Mouse (Mus musculus): Measurements from ENCODE around the gene Opn1sw. TPM values are rescaled to one million over a fixed set of nuclear protein-coding genes. Genes with fewer than 3 reads are reported as not detected.
"Not testable (repeated sequence)": the region's sequence is repeated elsewhere in the genome, so short reads cannot be mapped to it uniquely, and the experiment has no call there.

Gene Opn1sw
- total RNA-seq, 2 experiments from 2014 or later = not detected

GRCm38 (mm10) chr6:29347665-29348370 is 40.5 kb downstream of the Opn1sw start, which contains the start of gene Calu:
TSS of gene Calu (plus strand) at chr6:29348069.
- ATAC-seq (replicated peaks; ENCODE audit: poor library complexity, severe bottlenecking) = peak; percentile 95

DNA sequence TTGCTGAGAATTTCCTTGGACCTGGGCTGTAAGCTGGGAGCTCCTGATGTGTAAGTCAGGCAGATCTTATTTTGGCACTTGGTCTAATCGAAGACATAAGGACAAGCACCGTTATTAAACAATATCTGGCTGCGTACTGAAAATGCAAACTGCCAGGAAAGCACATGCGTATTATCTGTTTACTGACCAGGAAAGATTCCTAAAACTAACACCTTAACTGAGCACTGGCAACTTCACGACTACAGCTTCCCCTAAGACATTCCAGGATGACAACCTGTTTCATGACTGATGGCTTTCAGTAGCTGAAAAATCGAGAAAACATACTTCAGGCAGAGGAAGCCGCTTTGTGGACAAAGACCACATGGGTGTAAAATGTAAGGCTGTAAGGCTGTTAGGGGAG is 41.1 kb downstream of the Opn1sw start:
- ATAC-seq (replicated peaks; ENCODE audit: poor library complexity, severe bottlenecking) = no peak

DNA sequence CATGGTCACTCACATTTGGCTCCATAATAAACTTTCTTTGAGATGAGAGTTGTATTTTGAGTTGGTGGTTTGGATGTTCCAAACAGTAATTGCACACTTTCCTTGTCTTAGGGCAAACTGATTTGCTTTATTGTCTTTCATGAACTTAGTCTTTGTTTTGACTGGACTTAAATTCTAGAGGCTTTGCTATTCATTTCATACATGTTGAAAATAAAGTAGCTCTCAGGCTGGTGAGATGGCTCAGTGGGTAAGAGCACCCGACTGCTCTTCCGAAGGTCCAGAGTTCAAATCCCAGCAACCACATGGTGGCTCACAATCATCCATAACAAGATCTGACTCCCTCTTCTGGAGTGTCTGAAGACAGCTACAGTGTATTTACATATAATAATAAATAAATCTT is 41.8 kb downstream of the Opn1sw start:
- not testable (repeated sequence) for ATAC-seq (replicated peaks; ENCODE audit: poor library complexity, severe bottlenecking)

DNA sequence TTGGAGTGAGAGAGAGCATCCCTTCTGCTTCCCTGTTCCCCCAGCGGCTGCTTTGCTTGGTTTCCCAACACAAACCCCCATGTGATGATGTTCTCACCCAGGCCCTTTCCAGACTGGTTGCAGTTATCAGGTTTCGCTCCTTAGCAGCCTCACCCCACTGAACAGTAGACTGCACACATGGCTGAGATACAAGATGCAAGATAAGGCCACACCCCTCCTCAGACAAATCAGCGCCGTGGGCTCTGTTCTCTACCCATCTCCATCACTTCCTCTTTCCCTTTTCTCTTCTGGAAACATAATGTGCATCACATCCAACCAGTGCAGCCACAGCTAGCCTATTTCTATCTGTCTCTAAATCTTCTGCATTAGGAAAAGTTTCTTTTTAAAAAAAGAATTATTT is 58.8 kb downstream of the Opn1sw start:
- ATAC-seq (replicated peaks; ENCODE audit: poor library complexity, severe bottlenecking) = peak; percentile 69

- peak; percentile 71 for ATAC-seq (replicated peaks; ENCODE audit: poor library complexity, severe bottlenecking)
These were observed 61.3 kb downstream of the Opn1sw start for GRCm38 (mm10) chr6:29326961-29327360.

Other genes starting within 250 kb of the Opn1sw start
- 47.7 and 84.2 TPM in 2 replicates for gene Rbm28, start 223.5 kb downstream of the Opn1sw start, total RNA-seq (2014; fragmentation: Nextera tagmentation)
- gene Rbm28, start 223.5 kb downstream of the Opn1sw start, total RNA-seq (2017) = 58.5 and 59.9 TPM in 2 replicates
- not detected in 2 replicates for gene Prrt4, start 208.9 kb downstream of the Opn1sw start, total RNA-seq (2014; fragmentation: Nextera tagmentation)
- not detected in 2 replicates for gene Prrt4, start 208.9 kb downstream of the Opn1sw start, total RNA-seq (2017)
- gene Impdh1, start 172.1 kb downstream of the Opn1sw start, total RNA-seq (2014; fragmentation: Nextera tagmentation) = 109 and 124 TPM in 2 replicates
- gene Impdh1, start 172.1 kb downstream of the Opn1sw start, total RNA-seq (2017) = 110 and 120 TPM in 2 replicates
- gene Hilpda, start 116.0 kb downstream of the Opn1sw start, total RNA-seq (2014; fragmentation: Nextera tagmentation) = 14.0 and 15.5 TPM in 2 replicates
- 9.7 and 17.7 TPM in 2 replicates for gene Hilpda, start 116.0 kb downstream of the Opn1sw start, total RNA-seq (2017)
- gene Fam71f2, start 108.9 kb downstream of the Opn1sw start, total RNA-seq (2014; fragmentation: Nextera tagmentation) = not detected in 2 replicates
- gene Fam71f2, start 108.9 kb downstream of the Opn1sw start, total RNA-seq (2017) = 0.88 TPM in 1 of 2 replicates, not detected in the other
- gene Fam71f1, start 69.3 kb downstream of the Opn1sw start, total RNA-seq (2014; fragmentation: Nextera tagmentation) = not detected in 2 replicates
- gene Fam71f1, start 69.3 kb downstream of the Opn1sw start, total RNA-seq (2017) = not detected in 2 replicates
- gene Calu, start 40.4 kb downstream of the Opn1sw start, total RNA-seq (2014; fragmentation: Nextera tagmentation) = 72.1 and 86.1 TPM in 2 replicates
- 228 and 237 TPM in 2 replicates for gene Calu, start 40.4 kb downstream of the Opn1sw start, total RNA-seq (2017)
- not detected in 2 replicates for gene Ccdc136, start 7.8 kb upstream of the Opn1sw start, total RNA-seq (2014; fragmentation: Nextera tagmentation)
- gene Ccdc136, start 7.8 kb upstream of the Opn1sw start, total RNA-seq (2017) = not detected in 2 replicates
- not detected in 2 replicates for gene Flnc, start 44.8 kb upstream of the Opn1sw start, total RNA-seq (2014; fragmentation: Nextera tagmentation)
- gene Flnc, start 44.8 kb upstream of the Opn1sw start, total RNA-seq (2017) = not detected in 2 replicates
- gene Atp6v1f, start 79.2 kb upstream of the Opn1sw start, total RNA-seq (2014; fragmentation: Nextera tagmentation) = 192 and 201 TPM in 2 replicates
- gene Atp6v1f, start 79.2 kb upstream of the Opn1sw start, total RNA-seq (2017) = 119 and 143 TPM in 2 replicates
- gene Atp6v1fnb, start 83.0 kb upstream of the Opn1sw start, total RNA-seq (2014; fragmentation: Nextera tagmentation) = not detected in 2 replicates
- 1.4 and 1.5 TPM in 2 replicates for gene Atp6v1fnb, start 83.0 kb upstream of the Opn1sw start, total RNA-seq (2017)
- not detected in 2 replicates for gene Kcp, start 119.5 kb upstream of the Opn1sw start, total RNA-seq (2014; fragmentation: Nextera tagmentation)
- gene Kcp, start 119.5 kb upstream of the Opn1sw start, total RNA-seq (2017) = 0.15 and 0.22 TPM in 2 replicates
- 20.2 and 22.6 TPM in 2 replicates for gene Irf5, start 138.2 kb upstream of the Opn1sw start, total RNA-seq (2014; fragmentation: Nextera tagmentation)
- 13.7 and 19.6 TPM in 2 replicates for gene Irf5, start 138.2 kb upstream of the Opn1sw start, total RNA-seq (2017)
- gene Tnpo3, start 221.4 kb upstream of the Opn1sw start, total RNA-seq (2014; fragmentation: Nextera tagmentation) = 66.4 and 89.6 TPM in 2 replicates
- 74.5 and 77.2 TPM in 2 replicates for gene Tnpo3, start 221.4 kb upstream of the Opn1sw start, total RNA-seq (2017)

Measured in granulocyte monocyte progenitor cell, adult 5-6 weeks (primary cell).